Mouse (Mus musculus): ENCODE measurements around the gene Fam83d. TPM values are rescaled to one million over a fixed set of nuclear protein-coding genes. Genes with fewer than 3 reads are reported as not detected.

The Fam83d gene
- polyA plus RNA-seq, 1 experiment from 2014 or later = 5.9 TPM

DNA sequence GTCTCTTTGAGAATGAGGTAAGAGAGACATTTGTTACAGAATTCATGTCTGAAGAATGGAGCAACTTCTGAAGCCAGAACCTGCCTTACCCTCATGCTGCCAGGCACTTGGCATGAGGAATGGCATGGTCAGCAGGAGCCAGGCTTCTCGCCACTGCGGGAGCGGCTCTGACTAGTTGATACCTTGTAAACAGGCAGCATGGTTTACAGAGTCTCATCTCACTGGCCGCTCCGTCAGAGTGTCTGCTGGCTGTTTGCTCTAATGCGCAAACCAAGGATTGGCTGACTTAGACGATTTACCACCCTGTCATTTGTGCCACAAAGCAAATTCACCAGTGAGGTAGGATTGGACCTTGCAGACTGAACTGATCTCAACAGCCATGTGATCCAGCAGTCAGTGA is 13.2 kb downstream of the Fam83d start:
- 81% methylated on average over 7 of the region's 7 CpGs for WGBS
- Histone ChIP-seq H3K9ac (replicated peaks) (no peak overlapping the region), H3K27me3 (replicated peaks) (no peaks in the 10 kb centered on the region), H3K27ac (replicated peaks) (no peak overlapping the region), H3K4me3 (replicated peaks) (no peak overlapping the region), H3K36me3 (no peaks in the 10 kb centered on the region), H3K4me1 (peaks cover 23% of the 10 kb centered on the region), H3K9me3 (replicated peaks) (no peaks in the 10 kb centered on the region), H3K4me2 (no peak overlapping the region)
- no peak for ATAC-seq (ENCODE audit: low FRiP score)

DNA sequence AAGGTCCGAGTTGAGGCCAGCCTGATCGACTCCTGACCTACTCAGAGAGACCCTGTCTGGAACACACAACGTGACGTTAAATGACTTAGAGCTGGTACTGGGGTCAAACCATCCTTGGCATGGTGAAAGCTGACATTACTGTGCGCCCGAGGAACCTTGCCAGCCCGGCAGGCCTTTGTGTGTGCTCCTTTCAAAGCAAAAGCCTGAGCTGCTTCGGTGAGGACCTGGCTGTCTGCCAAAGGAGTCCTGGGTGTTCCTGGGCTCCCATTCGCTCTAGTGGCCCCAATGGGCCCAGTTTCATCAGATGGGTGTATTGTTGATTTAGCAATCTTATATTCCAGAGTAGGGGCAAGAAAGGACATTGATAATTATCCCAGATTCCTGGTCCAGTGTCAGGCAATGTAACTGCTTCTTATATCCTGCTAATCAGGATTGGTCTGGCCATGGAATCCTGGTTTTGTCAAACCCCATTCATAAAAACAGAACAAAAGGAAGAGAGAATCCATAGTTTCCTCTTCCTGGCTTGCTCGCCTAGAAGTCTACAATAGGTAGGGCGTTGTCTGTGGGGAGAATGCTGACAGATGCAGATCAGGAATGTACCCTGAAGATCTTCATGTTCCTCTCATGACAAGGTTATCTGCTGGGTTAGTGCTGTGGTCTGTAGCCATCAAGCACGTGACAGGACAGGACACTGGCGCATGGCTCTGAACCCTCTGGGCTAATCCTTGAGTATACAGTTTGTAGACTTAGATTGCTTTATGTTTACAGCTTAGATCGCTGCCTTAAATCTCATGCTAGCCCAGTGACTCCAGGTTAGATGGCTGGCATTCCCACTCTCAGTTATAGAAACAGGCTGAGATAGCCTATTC is 19.3 kb downstream of the Fam83d start:
- Histone ChIP-seq H3K9me3 (replicated peaks) (no peaks in the 10 kb centered on the region), H3K9ac (replicated peaks) (no peak overlapping the region), H3K4me3 (replicated peaks) (no peak overlapping the region), H3K36me3 (no peaks in the 10 kb centered on the region), H3K4me1 (no peaks in the 10 kb centered on the region), H3K27me3 (replicated peaks) (no peaks in the 10 kb centered on the region), H3K4me2 (no peak overlapping the region), H3K27ac (replicated peaks) (no peak overlapping the region)
- WGBS = 75% methylated on average over 14 of the region's 14 CpGs
- ATAC-seq (ENCODE audit: low FRiP score) = no peak

DNA sequence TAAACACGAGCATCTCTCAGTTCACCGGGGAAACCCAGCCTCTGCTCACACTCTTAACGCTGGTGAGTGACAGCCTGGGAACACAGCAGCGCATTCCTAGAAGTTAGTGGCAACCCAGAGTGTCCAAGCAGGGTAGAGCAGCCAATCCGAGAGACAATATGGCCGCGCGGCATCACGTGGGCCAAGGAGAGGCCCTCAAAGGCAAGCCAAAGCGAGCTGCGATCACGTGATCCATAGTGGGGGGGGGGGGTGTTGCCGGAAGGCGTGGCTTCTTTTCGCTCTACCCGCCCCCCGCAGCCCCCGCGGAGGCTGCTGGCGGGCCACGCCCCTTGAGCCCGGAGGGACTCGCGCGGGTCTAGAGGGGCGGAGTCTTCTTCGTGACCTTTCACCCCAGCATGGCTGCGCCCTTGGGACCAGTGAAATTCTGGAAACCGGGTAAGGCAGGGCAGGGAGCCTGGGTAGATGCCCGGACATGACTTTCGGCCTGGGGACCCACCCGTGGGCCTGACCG is 26.7 kb downstream of the Fam83d start, which contains the start of gene Dhx35:
Gene Dhx35, plus strand, starts transcription at position 314 of the 511 bp plus-strand sequence.
- no peaks in the 10 kb centered on the region for H3K9me3 ChIP-seq (replicated peaks)
- H3K9ac ChIP-seq (replicated peaks) = peak within 1 kb of the TSS; percentile 76
- H3K27me3 ChIP-seq (replicated peaks) = no peaks in the 10 kb centered on the region
- ATAC-seq (ENCODE audit: low FRiP score) = peak; percentile 99
- under 1% methylated on average over 33 of the region's 33 CpGs for whole genome bisulfite sequencing
- peak within 1 kb of the TSS; percentile 87 for H3K4me3 ChIP-seq (replicated peaks)
- peaks cover 20% of the 10 kb centered on the region for H3K4me1 ChIP-seq
- peak within 1 kb of the TSS; percentile 80 for H3K4me2 ChIP-seq
- peak within 1 kb of the TSS; percentile 89 for H3K27ac ChIP-seq (replicated peaks)
- H3K36me3 ChIP-seq = no peaks in the 10 kb centered on the region

DNA sequence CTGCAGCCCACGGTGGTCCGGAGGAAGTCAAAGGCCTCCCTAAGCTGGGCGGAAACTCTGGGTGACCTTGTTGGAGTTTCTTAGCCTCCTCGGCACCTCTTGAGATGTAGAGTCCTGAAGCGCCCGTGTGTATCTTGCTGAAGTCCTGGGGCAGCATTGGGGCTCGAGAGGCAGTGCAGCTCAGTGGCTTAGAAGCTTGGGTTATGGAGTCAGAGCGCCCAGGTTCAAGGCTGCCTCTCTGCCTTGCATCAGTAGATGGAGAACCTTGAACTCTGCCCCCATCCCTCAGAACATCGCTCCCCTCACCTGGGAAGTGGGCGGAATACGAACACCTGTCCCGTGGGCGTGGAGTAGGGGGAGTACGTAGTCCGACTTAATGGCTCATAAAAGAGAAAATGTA is 27.1 kb downstream of the Fam83d start:
- Histone ChIP-seq H3K27ac (replicated peaks) (peak overlapping the region; percentile 89), H3K9ac (replicated peaks) (peak overlapping the region; percentile 76), H3K4me2 (peak overlapping the region; percentile 80), H3K27me3 (replicated peaks) (no peaks in the 10 kb centered on the region), H3K9me3 (replicated peaks) (no peaks in the 10 kb centered on the region), H3K4me1 (peaks cover 20% of the 10 kb centered on the region), H3K4me3 (replicated peaks) (peak overlapping the region; percentile 87), H3K36me3 (no peaks in the 10 kb centered on the region)
- no peak; the same call in none of the 2 replicates for ATAC-seq (ENCODE audit: low FRiP score)
- WGBS = 7% methylated on average over 15 of the region's 15 CpGs

DNA sequence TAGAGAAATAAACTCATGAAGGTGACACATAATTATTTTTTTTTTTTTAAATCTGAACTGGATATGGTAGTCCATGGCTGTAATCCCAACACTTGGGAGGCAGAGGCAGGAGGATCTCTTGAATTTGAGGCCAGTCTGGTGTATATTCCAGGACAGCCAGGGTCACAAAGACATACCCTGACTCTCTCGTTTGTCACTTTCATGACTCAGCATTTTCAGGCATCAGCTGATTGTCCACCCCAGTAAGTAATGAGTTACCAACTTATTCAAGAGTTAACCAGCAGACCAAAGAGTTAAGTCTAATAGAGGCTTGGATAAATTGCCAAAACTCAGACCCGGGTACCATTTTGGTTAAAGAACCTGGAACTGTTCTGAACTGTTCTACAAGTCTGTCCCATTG is 28.0 kb downstream of the Fam83d start:
- ATAC-seq (ENCODE audit: low FRiP score) = no peak
- no peak overlapping the region for H3K4me3 ChIP-seq (replicated peaks)
- H3K9ac ChIP-seq (replicated peaks) = no peak overlapping the region
- H3K27me3 ChIP-seq (replicated peaks) = no peaks in the 10 kb centered on the region
- no peaks in the 10 kb centered on the region for H3K36me3 ChIP-seq
- no peak overlapping the region for H3K27ac ChIP-seq (replicated peaks)
- 91% methylated on average over 2 of the region's 2 CpGs for WGBS
- peaks cover 20% of the 10 kb centered on the region for H3K4me1 ChIP-seq
- H3K4me2 ChIP-seq = no peak overlapping the region
- H3K9me3 ChIP-seq (replicated peaks) = no peaks in the 10 kb centered on the region

DNA sequence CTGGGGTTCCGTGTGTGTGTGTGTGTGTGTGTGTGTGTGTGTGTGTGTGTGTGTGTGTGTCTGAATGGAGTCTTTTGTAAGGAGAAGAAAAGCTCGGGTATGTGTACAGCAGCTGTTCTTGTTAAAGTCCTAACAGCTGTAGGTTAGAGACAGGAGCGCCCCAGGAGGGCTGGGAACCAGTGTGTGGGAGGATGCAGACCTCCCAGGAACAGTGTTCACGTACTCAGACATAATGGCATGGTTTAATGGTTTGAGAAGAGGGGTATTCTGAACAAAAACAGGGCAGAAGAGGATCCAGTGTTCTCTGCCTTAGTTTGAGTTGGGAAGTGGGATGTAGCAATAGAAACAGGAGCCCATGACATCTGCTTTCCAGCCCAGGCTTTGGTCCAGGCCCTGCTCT is 31.4 kb downstream of the Fam83d start:
- ATAC-seq (ENCODE audit: low FRiP score) = no peak
- WGBS = 27% methylated on average over 4 of the region's 4 CpGs
- Histone ChIP-seq H3K9me3 (replicated peaks) (no peaks in the 10 kb centered on the region), H3K9ac (replicated peaks) (no peak overlapping the region), H3K36me3 (peaks cover 18% of the 10 kb centered on the region), H3K4me3 (replicated peaks) (no peak overlapping the region), H3K27ac (replicated peaks) (no peak overlapping the region; the same call in 1 of the 2 replicates), H3K27me3 (replicated peaks) (no peaks in the 10 kb centered on the region), H3K4me2 (no peak overlapping the region), H3K4me1 (peaks cover 8% of the 10 kb centered on the region)

DNA sequence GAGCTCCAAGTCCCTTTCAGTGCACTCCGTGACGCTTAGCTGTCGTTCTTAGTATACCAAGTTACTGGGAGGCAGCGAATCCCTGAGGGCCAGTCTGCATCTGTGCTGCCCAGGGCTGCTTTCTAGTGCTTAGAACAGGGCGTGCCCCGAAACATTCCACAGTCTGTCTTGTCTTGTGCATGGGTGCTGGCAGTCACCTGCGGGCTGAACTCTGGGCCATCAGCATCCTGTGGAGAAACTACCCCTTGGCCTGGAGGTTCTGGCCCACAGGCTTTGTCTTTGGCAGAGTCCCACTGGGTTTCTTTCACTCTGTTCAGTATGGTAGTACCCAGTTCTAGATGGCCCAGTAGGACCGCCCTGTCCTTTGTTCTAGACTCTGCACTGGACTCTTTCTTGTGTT is 32.9 kb downstream of the Fam83d start:
- H3K36me3 ChIP-seq = peaks cover 18% of the 10 kb centered on the region
- H3K9me3 ChIP-seq (replicated peaks) = no peaks in the 10 kb centered on the region
- 93% methylated on average over 8 of the region's 8 CpGs for WGBS
- H3K4me1 ChIP-seq = no peaks in the 10 kb centered on the region; the same call in 1 of the 2 replicates
- H3K4me3 ChIP-seq (replicated peaks) = no peak overlapping the region
- ATAC-seq (ENCODE audit: low FRiP score) = no peak
- no peaks in the 10 kb centered on the region for H3K27me3 ChIP-seq (replicated peaks)
- no peak overlapping the region for H3K27ac ChIP-seq (replicated peaks)
- no peak overlapping the region for H3K4me2 ChIP-seq
- no peak overlapping the region for H3K9ac ChIP-seq (replicated peaks)

DNA sequence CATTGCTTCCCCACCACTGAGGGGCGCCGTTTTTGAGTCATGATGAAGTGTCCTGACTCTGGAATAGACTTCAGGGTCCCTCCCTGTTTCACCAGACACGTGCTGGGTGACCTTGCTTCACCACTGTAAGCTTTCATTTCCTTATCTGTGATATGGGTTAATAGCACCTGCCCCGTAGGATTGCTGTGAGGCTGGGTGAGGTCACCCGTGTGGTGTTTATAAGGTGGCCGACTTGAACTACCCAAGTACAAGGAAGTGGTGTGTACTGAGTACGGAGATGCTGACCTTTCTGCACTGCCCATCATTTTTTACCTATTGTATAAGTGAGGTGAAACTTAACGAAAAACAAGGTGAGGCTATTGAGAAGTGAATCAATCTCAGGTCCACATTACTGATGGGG is 35.7 kb downstream of the Fam83d start:
- no peak overlapping the region for H3K4me2 ChIP-seq
- no peak for ATAC-seq (ENCODE audit: low FRiP score)
- no peak overlapping the region for H3K27ac ChIP-seq (replicated peaks)
- no peaks in the 10 kb centered on the region for H3K4me1 ChIP-seq
- no peaks in the 10 kb centered on the region for H3K27me3 ChIP-seq (replicated peaks)
- peaks cover 27% of the 10 kb centered on the region for H3K36me3 ChIP-seq
- no peak overlapping the region for H3K4me3 ChIP-seq (replicated peaks)
- no peaks in the 10 kb centered on the region for H3K9me3 ChIP-seq (replicated peaks)
- WGBS = 92% methylated on average over 8 of the region's 8 CpGs
- no peak overlapping the region for H3K9ac ChIP-seq (replicated peaks)

DNA sequence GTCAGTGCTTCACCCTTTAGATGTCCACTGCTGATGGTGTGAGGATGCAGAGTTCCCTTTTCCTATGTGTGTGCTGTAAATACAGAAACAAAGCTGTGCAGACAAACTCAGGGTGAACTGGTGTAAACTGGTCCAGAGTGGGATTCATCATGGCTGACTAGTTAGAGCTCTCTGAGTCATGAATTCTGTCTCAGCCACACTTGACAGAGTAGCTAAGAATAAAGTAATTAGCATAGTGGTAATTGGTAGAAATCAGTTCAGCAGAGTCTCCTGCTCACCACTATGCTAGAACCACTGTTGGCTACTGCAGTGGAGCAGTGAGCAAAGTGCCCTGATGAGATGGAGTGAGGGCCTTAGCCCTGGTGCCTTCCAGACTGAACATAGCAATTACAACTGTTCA is 47.8 kb downstream of the Fam83d start:
- H3K4me2 ChIP-seq = no peak overlapping the region
- peaks cover 27% of the 10 kb centered on the region for H3K36me3 ChIP-seq
- H3K4me1 ChIP-seq = no peaks in the 10 kb centered on the region
- H3K4me3 ChIP-seq (replicated peaks) = no peak overlapping the region
- H3K27ac ChIP-seq (replicated peaks) = no peak overlapping the region
- H3K27me3 ChIP-seq (replicated peaks) = no peaks in the 10 kb centered on the region
- no peak overlapping the region for H3K9ac ChIP-seq (replicated peaks)
- no peak for ATAC-seq (ENCODE audit: low FRiP score)
- no peaks in the 10 kb centered on the region for H3K9me3 ChIP-seq (replicated peaks)

DNA sequence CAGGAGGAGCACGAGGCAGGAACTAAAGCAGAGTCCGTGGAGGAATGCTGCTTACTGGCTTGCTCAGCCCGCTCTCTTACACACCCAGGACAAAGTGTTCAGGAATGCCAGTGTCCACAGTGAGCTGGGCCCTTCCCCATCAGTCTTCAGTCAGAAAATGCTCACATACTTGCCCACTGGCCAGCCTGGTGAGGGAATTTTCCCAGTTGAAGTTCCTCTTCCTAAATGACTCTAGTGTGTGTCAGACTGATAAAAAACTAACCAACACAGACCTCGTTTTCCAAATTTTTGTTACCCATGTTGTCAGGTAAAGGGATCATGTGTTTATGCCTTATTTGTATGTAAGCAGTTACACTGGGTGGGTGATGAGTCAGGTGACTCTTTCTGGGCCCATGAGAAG is 48.3 kb downstream of the Fam83d start:
- Histone ChIP-seq H3K9ac (replicated peaks) (no peak overlapping the region), H3K4me3 (replicated peaks) (no peak overlapping the region), H3K4me1 (no peaks in the 10 kb centered on the region), H3K27me3 (replicated peaks) (no peaks in the 10 kb centered on the region), H3K4me2 (no peak overlapping the region), H3K9me3 (replicated peaks) (no peaks in the 10 kb centered on the region), H3K27ac (replicated peaks) (no peak overlapping the region), H3K36me3 (peaks cover 30% of the 10 kb centered on the region)
- 96% methylated on average over 4 of the region's 4 CpGs for WGBS
- ATAC-seq (ENCODE audit: low FRiP score) = no peak

DNA sequence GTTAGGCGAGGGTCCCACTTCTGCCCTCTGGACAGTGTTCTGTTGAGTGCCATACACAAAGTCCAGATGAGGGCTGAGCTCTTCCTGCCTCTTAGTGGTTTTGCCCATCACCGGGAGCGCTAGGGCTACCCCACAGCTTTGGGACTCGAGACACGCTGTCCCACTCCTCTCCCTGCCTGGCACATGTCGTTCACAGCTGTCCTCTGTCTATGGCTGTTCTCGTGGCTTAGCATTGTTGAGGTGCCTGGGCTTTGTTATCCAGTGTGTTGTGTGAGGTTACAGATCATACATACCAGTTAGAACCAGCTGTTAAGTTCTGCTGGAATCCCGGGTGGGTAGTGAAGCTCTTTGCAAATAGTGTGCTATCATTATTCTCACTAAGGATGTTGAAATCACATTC is 49.8 kb downstream of the Fam83d start:
- Histone ChIP-seq H3K36me3 (peaks cover 30% of the 10 kb centered on the region), H3K4me2 (no peak overlapping the region), H3K27me3 (replicated peaks) (no peaks in the 10 kb centered on the region), H3K9me3 (replicated peaks) (no peaks in the 10 kb centered on the region), H3K9ac (replicated peaks) (no peak overlapping the region), H3K27ac (replicated peaks) (no peak overlapping the region), H3K4me1 (no peaks in the 10 kb centered on the region), H3K4me3 (replicated peaks) (no peak overlapping the region)
- ATAC-seq (ENCODE audit: low FRiP score) = no peak
- WGBS = 85% methylated on average over 8 of the region's 8 CpGs

DNA sequence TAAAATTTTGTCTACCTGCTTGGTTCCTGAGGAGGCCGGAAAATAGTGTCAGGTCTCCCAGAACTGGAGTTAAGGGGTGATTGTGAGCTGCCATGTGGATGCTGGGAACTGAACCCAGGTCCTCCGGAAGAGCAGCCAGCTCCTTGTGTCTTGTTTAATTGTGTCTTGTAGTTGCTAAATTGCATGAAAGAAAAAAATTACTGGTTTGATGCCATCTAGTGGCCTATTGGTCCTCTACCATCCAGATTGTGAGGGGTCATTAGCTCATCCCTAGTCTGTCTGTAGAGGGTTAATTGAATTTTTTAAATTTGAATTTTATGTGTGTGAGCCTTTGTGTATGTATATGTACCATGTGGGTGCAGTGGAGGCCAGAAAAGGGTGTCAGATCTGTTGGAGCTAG is 60.2 kb downstream of the Fam83d start:
- 84% methylated on average over 2 of the region's 2 CpGs for WGBS
- Histone ChIP-seq H3K4me1 (peaks cover 3% of the 10 kb centered on the region), H3K9me3 (replicated peaks) (no peaks in the 10 kb centered on the region), H3K9ac (replicated peaks) (no peak overlapping the region), H3K27ac (replicated peaks) (no peak overlapping the region), H3K36me3 (peaks cover 31% of the 10 kb centered on the region), H3K4me3 (replicated peaks) (no peak overlapping the region), H3K4me2 (no peak overlapping the region), H3K27me3 (replicated peaks) (no peaks in the 10 kb centered on the region)
- no peak for ATAC-seq (ENCODE audit: low FRiP score)
